Mouse (Mus musculus) thymus, adult 18-20 months (tissue): Measurements from ENCODE around the gene Tmem79.
"Not testable (repeated sequence)": the region's sequence is repeated elsewhere in the genome, so short reads cannot be mapped to it uniquely, and the experiment has no call there.

Experiments
- DNase-seq, 2 experiments: peaks; one replicate each; pipeline ENCODE4 v3.0.0; 2022; ENCODE audit warnings: mixed read lengths in 2 of 2

Gene Tmem79

DNA sequence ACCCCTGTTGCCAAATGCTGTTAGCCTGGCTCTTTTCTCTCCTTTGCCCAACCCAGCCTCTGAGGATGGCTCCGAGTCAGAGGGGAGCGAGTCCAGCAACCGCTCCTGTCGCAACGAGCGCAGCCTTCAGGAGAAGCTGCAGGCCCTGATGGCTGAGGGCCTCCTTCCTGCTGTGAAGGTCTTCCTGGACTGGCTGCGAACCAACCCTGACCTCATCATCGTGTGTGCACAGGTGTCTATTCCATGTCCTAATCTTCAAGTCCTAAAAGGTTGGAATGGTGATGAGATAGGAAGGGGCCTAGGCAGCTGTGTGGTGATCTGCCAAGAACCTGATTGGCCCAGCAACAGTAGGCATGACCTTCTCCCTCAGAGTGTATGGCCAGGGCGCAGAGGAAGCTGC is 17.0 kb upstream of the Tmem79 start:
- DNase-seq: no peak

DNA sequence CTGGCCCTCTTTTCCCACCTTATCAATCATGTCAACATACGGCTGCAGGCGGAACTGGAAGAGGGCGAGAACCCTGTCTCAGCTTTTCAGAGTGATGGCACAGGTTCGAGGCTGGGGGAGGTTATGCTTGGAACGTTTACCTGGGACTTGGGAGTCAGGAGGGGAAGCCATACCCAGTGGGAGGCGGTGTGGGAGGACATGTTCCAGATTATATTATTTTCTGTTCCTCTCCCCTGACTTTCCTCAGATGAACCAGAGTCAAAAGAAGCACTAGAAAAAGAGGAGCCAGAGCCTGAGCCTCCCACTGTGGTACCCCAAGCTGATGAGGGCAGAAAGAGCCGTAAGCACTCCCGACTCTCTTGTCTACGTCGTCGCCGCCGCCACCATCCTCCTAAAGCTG is 14.8 kb upstream of the Tmem79 start:
- no peak for DNase-seq

DNA sequence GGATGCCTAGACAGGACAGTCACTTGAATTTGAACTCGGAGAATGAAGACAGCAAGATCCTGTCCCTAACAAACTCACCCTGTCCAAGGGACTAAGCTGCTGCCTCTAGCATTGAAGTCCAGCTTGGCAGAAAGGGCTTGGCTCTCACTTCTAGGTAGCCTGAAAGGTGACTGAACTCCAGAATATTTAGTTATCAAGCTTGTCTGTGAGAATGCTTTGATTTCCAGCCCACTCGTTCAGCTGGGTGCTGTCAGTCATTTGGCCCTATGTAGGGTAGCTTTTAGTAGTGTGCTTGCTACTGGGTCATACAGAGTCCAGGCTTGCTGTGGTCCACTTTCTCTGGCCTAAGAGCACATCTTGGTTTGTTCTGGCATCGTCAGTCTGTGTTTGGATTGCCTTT is 3.1 kb upstream of the Tmem79 start:
- DNase-seq: no peak

DNA sequence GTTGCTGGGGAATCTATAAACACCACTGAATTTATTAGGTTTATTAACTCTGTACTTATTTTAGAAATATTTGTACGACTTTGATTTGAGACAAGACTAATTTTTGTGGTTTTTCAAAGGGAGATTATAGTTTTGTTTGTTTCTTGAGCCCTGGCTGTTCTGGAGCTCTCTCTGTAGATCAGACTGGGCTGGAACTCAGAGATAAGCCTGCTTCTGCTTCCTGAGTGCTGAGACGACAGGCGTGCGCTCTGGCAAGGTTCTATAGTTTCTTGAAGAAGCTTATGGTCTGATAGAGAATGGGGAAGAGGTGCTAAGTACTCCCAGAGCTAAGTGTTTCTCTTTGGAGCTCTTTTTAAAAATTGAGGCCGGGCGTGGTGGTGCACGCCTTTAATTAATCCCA is 2.4 kb upstream of the Tmem79 start:
- no peak for DNase-seq

DNA sequence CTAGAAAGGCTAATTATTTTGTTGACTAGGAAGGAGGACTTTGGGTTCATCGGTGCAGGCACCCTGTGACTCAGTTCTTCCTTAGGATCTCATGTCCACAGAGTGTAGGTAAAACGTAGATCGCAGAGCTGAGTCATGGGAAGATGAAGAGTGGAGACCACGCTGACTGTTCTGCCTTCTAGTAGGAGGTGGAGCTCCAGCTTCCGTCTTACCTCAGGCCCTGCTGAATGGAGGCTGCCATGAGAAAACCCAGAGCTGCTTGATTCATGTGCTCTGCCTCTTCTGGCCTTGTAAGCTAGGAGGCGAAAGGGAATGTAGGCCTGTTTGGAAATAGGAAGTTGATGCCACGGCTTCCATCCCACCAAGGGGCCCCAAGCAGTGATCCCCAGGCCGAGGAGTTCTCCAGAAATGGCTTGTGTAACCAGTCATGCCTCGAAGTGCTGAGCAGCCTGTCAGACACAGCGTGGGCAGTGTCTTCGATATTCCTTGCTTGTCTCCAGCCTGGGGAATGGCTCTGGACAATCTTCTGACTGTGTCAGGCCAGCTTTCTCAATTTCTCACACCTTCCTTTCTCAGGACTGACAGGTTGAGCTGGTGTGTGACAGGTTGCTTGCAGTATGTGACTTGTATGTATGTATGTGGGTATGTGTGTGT is 1.5 kb upstream of the Tmem79 start:
- DNase-seq: no peak

DNA sequence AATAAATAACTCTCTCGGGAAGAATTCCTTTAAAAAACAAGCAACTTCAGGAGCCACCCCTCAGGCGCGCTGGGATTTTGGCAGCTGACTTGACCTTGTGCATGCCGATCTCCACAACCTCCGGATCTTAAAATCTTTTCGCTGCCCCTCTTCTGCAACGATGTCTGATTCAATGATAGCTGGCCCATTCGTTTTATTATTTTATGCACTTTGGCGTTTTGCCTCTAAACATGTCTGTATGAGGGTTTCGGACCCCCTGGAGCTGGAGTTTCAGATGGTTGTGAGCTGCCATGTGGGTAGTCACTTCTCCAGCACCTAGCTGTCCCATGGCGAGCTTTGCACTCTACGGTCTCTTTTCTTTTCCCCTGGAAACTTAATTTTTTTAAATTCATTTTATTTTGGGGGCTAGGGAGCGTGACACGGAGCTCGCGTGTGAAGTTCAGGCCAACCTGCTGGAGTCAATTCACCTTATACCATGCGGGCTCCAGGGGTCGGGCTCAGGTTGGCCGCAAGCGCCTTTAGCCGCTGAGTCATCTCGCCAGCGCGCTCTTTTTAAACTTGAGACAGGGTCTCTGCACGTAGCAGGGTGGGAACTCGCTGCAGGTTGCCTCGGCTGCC is 403 bp downstream of the Tmem79 start:
- DNase-seq: no peak

DNA sequence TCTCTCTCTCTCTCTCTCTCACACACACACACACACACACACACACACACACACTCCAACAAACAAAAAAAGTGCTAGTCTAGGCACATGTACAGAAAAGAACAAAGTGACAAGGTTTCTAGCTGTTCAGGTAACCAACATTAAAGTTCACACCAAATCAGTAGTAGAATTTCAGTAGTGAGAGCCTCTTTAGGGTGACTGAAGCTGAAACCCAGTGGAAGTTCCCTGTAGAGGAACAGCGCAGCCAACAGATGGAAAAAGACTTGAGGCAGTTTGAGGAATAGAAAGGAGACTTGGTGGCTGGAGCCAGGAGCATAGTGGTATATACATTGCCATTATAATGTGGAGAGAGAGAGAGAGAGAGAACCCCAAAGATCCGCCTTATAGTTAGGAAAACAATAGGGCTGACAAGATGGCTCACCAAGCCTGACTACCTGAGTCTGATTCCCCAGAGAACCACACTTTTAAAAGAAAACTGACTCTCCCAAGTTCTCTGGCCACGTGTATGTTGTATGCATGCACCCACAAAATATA is 979 bp downstream of the Tmem79 start:
- no peak for DNase-seq

DNA sequence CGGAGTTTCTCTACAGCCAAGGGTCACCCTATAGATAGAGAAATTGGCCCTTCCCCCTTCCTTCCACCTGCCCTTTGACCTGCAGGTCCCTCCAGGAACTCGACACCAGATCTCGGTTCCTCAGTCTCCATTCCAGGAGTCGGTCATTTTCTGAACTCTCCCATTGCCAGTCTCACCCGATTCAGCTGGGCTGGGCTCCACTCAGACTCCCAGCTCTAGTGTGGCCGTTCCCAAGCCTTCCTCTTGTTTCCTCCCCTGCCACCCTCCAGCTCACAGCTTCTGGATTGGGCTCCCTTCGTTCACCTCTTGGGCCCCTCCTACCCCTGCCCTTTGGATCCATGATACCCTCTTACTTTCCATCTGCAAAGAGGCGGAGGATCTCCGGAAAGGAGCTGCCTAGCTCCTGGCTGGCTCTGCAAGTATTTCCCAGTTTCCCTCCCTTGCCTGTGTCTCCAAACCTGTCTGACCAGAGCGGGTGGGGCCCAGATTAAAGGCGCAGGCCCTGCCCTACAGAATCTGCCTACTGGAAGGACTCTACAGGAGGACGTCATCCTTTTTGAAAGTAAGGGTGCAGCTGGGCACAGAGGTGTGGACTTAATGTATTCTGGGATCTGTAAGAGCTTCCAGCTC is 1.8 kb downstream of the Tmem79 start:
- DNase-seq: no peak

DNA sequence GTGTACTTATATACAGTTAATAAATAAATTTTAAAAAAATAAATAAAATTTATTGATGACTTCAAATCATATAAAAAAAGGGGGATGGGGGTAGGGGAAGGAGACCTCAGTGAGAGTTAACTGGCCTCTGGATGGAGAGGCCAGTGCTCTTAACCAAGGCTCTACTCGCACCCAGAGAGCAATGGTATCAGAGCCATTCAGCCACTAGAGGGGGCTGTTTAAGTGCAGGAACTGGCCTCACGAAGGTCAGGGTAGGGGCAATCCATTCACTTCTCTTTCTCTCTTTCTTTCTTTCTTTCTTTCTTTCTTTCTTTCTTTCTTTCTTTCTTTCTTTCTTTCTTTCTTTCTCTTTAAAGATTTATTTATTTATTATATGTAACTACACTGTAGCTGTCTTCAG is 4.7 kb downstream of the Tmem79 start:
- no peak for DNase-seq

DNA sequence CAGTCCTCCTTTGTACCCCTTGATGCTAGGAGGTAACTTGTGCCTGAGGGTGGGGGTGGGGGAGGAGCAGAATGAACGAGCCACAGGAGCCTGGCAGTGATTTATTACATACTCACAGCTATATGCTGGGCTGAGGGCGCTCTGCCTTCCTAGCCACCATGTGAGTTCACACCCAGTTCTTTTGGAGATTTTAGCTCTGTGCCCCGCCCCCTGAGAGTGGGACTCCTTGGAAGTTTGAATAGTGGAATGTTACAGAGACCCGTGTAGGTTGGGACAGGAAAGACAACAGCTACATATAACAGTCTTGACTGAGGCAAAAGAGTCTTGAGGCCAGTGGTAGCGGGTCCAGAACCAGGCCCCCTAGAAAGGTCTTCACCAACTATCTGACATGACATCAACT is 7.0 kb downstream of the Tmem79 start:
- DNase-seq: no peak

DNA sequence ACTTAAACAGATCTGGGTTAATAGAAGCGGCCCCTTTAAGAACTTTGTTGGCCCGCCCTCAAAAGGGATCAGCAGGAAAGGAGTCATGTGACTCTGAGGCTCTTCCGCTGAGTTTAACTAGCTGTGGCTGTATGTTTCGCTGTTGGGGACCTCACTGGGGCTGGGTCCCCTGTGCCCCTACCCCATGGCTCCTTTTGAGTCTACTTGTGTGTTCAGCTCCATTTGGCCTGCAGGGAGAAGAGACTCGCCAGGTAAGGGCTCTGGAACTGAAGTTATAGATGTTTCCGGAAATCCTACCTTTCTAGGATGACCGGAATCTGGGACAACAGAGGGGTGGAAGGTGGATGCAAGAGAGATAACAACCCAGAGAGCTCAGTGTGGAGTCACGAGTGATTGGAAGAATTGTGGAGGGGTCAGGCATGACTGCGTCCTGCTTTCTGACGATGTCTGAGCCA is 11.0 kb downstream of the Tmem79 start, which contains the start of gene Glmp:
Gene Glmp, plus strand, starts transcription at position 73 of the 455 bp plus-strand sequence.
- DNase-seq: peak in 1 of 2 experiments; percentile 32

DNA sequence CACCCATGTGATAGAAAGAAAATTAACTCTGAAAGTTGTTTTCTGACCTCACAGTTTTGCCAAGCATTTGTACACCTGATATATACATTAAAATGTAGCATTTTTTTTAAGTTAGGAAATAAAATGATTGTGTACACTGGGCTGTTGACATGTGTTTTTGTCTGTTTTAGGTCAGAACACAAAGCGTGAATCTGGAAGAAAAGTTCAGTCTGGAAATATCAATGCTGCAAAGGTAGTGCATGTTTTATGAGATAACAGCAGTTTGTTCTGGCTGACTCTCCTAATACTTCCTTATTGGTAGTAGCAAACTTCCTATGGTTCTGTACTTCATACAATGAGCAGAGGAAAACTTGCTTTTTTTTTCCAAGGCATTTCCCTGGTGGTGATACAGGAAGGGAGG is 36.8 kb downstream of the Tmem79 start:
- DNase-seq: no peak

DNA sequence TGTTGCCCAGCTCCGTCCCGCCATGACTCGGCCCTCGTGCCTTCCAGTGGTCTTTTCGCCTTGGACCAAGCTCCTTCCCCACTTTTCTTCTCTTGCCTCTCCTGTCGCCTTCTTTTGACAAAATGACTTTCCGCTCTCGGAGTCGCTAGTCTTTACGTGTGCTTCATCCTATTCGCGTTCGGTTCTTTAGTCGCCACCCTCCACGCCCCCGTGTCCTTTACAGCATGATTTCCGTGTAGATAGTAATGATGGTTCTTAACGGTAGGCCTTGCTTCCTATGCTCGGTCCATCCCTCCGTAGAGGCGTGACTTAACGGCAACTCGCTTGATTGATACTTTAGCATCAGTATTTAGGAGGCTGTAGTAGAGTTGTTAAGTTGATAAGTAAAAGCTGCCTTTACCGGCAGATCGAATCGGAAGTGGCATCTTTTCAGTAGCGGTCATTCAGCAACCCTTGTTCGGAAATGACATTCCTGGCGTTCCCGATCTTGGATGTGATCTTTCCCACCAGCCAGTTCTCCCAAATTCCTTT is 38.6 kb downstream of the Tmem79 start:
- no peak for DNase-seq

DNA sequence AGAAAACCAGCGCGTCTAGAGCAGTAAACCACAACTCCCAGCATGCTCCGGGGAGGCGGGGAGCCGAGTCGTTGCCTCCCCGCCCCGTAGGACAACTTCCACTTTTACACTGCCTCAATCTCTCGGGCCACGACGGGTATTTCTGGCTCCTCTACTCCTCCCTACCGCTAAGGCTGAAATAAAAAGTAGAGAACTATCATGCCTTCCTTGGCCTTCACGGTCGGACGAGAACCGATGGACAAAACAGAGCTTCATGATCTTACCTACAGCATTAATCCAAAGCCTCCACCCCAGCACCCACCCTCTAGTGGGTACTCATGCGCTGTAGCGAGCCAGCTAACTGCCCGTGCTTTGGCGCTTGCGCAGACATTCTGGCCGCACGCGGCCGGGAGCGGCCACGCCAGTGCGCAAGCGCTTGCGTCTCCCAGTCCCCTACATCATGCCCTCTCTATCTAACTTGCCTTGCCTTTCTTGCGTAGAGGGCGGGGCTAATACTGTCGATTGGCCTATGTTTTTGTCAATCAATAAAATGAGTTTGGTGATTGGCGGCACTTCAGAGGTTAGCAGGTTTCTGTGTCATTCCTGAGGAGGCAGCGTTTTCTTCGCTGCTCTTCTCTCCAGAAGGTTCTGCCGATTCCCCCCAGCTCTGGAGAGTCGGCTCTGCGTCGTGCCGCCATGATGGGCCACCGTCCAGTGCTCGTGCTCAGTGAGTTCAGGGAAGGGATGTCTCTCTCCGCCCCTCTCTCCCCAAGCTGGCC is 39.2 kb downstream of the Tmem79 start, which contains the start of the genes Tsacc and Cct3:
Gene Tsacc, minus strand, starts transcription at position 439 of the 758 bp plus-strand sequence.
Gene Cct3, plus strand, starts transcription at position 556 of the 758 bp plus-strand sequence.
- DNase-seq: peak; percentile 92 to 95

DNA sequence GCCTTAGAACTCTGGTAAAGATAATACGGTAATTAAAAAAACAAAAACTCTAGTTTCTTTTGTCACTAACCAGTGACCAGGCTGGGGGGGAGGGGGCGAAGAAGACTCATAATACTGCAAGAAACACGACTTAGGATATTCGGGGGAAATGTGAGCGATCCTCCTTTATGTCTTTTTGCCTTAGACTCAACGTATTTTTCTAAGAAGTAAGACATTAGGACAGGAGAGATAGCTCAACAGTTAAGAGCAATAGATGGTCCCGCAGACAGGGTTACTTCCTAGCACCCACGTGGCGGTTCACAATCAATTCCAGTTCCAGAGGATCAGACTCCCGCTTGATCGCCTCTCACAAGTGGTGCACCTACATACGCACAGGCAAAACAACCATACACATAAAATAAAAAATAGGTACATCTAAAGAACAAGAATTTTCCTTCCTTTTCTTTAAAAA is 39.8 kb downstream of the Tmem79 start:
- no peak for DNase-seq

DNA sequence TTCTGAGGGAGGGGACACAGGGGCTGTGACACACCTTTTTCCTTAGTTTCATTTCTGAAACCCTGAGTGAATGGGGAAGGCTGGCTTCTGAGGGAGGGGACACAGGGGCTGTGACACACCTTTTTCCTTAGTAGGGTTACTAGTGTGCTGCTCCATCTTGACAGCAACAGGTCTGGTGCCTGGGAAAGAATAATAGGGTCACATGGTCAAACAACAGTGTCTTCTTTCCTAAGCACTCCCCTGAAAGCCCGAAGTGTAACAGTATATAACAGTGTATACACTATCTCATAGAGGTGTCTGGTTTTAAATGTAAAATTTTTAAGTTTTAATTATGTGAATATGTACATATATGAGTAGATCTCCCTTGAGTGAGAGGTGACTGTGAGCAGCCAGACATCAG is 40.7 kb downstream of the Tmem79 start:
- not testable (repeated sequence) for DNase-seq

DNA sequence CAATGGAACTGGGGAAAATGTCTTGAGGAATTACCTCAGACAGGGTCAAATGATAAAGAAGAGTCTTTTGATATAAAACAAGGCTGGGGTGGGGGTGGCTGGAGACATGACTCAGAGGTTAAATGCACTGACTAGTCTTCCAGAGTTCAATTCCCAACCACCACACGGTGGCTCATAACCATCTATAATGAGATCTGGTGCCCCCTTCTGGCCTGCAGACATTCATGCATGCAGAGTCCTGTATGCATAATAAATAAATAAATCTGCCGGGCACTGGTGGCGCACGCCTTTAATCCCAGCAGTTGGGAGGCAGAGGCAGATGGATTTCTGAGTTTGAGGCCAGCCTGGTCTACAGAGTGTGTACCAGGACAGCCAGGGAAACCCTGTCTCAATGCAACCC is 44.0 kb downstream of the Tmem79 start:
- DNase-seq: peak in 1 of 2 experiments; percentile 13

DNA sequence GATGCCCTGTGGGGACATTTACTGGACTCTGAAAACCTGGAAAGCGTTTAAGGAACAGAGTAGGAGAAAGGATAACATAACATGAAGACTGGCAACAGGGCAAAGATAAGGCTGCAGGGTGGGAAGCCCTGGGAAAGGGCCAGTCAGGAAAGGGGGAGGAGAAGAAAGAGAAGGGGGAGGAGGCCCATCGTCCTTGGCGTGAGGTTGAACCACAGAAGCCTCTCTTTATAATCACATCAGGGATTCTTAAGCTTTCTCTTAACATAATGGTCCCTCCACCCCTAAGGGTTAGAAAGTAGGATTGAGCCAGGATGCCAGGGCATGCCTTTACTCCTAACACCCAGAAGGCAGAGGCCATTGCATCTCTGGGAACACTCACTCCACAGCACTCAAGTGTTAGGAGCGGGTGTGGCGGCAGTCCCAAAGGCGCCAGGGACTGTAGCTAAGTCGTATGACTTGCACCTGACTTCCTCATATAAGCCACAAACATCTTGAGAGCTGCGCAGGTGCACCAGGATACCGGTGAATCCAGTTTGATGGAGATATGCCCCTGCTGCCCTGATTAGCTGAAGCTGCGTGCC is 47.7 kb downstream of the Tmem79 start:
- DNase-seq: not testable (repeated sequence)

DNA sequence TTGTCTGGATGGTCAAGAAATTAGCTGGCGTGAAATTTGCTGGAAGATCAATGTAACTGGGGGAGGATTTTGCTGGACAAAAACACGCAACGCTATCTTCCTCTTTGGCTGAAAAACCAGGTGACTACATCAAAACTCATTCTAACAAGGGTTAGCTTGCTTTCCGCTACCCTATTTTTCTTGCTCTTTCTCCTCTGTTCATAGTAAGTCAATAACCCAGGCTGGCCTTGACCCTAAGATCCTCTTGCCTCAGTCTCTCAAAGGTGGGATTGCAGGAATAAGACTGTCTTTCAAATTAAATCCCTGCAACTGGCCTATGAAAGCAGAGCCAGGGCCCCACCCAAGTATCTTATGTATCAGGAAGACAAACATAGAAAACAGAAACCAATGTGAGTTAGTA is 48.8 kb downstream of the Tmem79 start, which contains the start of gene Gm38392:
Gene Gm38392, minus strand, starts transcription at position 101 of the 400 bp plus-strand sequence.
- no peak for DNase-seq

DNA sequence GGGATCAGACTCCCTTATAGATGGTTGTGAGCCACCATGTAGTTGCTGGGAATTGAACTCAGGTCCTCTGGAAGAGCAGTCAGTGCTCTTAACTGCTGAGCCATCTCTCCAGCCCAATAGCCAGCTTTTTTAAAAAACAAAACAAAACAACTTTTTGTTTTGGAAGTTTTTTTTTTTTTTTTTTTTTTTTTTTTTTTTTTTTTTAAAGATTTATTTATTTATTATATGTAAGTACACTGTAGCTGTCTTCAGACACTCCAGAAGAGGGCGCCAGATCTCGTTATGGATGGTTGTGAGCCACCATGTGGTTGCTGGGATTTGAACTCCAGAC is 50.4 kb downstream of the Tmem79 start:
- not testable (repeated sequence) for DNase-seq

DNA sequence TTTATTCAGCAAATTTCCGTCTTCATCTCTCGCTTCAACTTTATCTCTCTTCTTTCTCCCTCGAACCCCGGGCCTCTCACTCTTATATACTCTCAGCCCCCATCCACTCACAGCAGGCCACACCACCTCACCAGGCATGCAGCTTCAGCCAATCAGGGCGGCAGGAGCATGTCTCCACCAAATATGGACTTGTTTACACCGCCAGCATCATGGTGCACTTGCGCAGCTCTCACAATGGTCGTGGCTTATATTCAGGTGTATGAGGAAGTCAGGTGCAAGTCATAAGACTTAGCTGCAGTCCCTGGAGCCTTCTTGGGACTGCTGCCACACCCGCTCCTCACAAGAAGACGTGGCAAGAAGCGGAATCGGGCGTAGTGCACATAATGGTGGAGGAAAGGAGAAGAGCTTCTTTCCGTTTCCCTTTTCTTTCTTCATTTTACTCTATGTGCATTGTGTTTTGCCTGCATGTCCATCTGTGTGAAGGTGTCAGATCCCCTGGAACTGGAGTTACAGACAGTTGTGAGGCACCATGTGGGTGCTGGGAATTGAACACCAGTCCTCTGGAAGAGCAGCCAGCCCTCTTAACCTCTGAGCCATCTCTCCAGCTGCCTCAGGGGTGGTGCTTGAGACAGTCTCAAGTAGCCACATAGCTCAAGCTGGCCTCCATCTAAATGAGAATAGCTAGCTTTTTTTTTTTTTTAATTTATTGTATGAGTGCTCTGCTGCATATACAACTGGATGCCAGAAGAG is 51.0 kb downstream of the Tmem79 start:
- DNase-seq: not testable (repeated sequence)
